Mouse (Mus musculus) fat pad, adult 2 months (tissue): ENCODE results near the gene Dst.

Experiments
- DNase-seq: peaks from one replicate; pipeline ENCODE4 v3.0.0-alpha.2; 2011; ENCODE audit warnings: low read depth, low spot score; ENCODE audit errors: extremely low read depth

Dst gene

DNA sequence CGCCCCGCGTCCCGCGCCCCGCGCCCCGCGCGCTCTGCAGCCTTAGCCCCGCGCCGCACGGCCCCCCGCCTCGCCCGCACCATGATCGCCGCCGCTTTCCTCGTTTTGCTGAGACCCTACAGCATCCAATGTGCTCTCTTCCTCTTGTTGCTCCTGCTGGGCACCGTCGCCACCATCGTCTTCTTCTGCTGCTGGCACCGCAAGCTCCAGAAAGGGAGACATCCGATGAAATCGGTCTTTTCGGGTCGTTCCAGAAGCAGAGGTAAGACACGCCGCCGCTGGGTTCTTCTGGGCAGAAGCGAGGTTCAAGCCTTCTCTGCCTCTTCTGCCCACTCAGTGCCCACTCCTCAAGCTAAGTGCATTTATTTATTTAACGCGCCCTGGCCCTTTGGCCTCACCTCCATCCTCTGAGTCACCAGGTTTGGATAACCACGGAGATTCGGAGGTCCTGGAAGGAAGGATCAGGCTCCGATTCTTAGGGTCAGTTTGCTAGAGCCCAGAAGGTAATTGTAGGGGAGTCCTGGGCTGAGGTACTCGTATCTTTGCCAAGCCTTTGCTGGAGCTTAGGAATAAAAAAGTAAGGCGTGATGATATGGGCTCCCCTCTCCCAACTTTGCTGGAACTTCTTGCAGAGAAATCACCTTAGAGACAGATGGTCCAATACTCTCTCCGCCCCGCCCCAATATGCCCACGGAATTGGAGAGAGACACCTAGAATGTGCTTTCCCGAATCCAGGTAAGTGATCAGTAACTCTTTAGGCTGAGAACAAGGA is at the start of gene Dst:
Gene Dst (plus strand): TSS at position 35 of the 772 bp plus-strand sequence.
- no peak for DNase-seq

DNA sequence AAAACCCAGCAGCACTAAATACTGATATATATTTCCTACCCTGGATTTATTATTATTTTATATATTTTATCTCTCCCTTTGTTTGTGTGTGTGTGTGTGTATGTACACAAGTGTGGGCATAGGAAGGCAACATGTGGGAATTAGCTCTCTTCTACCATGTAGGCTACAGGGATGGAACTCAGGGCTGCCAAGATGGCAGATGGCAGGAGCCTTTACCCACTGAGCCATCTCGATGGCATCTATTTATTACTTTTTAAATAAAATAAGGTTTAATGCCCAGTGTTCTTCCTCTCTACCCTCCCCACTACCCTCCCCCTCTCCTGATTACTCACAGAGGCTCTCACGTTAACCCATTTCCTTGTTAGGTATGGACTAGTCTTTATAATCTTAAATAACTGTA is 39.0 kb upstream of the Dst start:
- no peak for DNase-seq

DNA sequence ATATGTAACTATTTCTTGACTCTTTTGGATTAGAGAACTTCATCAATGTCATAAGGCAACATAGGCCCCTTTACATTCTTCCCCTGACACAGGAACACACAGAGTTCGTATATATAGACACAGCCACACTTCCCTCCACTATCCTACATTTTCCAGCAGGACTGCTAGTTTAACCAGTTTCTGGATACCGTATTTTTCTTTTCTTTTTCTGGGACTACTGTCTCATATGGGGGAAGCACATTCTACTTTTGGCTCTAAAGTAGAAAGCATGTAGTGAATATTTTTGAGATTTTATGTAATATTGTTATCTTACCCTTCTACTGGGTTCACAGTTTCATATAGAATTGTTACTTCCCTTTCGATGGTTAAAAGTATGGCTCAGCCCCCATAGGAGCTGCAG is 38.6 kb upstream of the Dst start:
- no peak for DNase-seq

DNA sequence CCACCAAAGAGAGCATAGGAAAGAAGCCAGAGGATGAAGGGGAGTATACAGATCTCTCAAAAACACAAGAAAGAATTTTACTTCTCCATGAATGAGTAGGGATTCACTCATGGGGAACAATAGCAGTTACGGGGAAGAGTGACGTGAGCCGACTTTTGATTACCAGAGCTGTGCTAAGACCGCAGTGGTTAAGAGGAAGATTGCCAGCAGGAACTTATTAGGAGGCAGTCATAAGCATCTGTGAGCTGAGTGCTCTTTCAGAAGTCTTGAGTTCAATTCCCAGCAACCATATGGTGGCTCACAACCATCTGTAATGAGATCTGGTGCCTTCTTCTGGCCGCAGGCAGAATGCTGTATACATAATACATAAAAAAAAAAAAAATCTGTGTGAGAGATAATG is 34.5 kb upstream of the Dst start:
- DNase-seq, result no peak

DNA sequence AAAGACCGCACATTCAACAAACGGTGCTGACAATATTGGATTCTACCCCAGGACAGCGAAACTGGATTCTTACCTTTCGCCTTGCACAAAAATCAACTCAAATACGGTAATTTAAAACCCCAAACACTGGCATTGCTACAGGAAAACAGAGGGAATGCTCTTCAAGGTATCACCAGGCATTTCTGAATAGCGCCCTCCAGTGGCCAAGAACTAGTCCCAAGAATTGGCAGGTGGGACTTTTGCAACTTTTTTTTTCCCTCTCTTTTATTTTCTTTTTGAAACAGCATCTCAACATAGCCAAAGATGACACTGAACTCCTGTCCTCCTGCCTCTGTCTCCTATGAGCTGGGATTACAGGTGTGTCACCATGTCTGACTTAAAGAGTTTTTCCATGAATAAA is 32.3 kb upstream of the Dst start:
- no peak for DNase-seq

DNA sequence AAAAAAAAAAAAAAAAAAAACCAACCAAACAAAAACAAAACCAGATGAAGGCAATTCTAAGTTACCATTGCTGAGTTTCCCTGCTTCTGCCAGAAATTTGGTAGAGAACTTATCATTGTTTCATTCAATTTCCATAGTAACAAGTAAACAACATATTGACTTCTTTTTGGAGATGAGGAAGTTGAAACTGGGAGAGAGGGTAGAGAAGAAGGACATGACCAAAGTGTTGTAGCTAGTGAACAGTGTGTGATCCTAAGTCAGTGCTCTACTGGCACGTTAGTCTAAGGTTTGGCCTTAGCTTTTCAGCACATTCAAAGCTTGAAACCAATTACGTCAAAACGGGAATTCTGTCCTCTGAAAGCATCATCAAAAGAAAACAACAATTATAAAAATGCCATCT is 31.6 kb upstream of the Dst start:
- no peak for DNase-seq

DNA sequence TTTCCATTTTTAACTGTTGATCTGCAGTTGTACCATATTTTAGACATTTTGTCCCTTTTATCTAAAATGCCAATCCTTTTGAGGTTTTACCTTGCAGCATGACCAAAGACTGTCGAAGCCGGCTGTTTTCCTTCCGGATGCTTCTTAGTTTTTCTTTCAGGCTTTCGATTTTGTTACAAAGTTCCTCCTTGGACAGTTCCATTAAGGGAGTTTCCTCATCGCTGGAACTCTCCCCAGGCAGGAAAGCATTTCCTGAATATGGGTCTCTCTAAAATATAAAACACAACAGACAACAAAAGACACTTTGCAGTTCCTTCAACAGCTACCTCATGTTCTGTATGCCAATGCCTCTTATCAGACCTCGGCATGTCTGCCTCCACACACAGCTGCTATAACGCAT is 29.9 kb upstream of the Dst start:
- DNase-seq, result no peak

DNA sequence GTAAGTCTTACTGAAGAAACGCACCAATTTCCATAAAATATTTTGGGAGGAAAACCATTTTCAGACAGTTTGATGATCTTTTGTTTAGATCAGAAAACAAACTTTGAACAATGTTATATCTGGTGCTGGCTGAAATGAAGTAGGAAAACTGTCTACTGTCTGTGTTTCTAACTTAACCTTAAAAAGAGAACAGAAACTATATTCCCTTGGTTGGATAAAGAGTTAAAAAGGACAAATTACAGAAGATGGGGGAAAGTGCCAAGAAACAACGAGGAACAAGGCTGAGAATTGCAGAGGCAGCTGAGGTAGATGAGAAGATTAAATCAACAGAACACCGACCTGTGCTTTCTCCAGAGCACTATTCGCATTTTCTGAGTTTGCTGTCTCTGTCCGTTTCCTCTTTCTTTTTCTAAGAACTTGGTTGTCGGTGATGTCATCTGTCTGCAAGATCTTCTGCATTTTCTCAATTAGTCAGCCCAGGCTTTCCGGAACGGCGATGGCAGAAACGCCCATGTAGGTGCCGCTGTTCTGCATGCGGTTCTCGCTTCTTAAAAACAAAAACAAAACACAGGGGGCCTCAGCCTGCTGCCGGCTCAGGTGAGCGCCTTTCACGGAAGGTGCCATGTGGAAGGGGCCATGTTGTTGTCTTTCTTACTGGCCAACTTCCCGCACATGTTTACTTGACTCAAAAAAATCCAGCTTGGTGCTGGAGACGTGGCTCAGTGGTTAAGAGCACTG is 24.8 kb upstream of the Dst start:
- no peak for DNase-seq

DNA sequence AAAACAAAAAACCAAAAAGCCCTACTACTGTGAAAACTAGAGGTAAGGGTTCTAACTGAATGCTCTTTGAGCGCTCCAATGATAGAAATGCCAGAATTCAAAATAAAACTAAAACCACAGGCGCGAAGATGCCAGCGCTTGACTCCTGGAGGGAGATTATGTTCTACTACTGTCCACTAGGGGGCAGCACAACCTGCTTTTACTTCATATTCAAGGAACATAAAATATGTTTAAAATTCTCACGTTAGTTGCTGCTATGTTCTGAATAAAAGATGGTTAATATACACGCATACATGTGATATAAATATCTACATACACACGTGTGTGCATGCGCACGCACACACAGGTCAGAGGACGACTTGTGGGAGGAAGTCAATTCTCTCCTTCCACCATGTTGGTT is 15.2 kb upstream of the Dst start:
- DNase-seq, result no peak

DNA sequence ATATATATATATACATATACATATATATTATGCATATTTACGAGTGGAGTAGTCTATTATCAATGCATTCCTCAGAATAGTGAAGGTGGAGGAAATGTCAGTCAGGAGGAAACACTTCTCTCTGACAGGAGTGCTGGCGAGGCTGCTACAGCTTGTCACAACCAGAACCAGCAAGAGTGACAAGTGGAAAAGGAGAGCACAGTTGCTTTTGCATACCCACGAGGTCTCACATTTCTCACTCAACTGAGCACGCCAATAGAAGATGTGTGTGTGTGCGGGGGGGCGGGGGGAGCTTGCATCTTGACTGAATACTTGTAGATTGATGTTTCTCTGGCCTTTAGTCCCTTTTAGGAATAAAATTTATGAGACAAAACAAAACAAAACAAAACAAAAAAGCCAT is 11.9 kb upstream of the Dst start:
- no peak for DNase-seq

DNA sequence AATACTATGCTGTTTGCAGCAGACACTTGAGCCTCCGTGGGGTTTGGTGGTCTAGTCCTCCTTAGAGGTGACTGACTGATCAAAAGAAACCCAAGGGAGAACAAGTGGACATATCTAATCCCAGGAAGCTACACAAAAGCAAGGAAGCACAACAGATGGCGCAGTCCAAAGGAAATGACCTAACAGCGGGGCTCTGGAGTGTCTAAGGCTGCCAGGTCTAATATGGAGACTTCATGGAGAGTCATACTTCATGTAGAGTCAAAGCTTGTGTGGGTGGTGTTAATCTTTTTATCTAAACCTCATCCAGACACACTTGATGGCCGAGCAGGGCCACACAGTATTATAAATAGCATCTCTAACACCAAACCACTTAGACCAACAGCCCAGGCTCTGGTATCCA is 11.4 kb upstream of the Dst start:
- no peak for DNase-seq

DNA sequence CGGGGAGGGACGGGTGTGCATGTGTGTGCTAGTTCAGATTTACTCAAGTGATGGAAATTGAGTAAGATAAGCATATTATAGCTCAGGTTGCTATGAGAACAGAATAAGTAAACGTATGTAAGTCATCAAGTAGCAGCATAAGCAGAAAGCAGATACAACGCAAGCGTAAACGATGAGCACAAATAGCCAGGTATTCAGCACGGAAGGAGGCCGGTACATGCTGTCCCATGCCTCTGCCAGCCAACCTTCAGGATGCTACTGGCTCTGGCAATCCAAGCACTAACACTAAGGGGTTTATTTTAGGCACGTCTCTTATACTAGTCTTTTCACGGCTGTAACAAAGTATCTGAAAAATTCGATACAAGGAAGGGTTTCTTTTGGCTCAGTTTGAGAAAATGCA is 10.6 kb upstream of the Dst start:
- DNase-seq, result no peak

DNA sequence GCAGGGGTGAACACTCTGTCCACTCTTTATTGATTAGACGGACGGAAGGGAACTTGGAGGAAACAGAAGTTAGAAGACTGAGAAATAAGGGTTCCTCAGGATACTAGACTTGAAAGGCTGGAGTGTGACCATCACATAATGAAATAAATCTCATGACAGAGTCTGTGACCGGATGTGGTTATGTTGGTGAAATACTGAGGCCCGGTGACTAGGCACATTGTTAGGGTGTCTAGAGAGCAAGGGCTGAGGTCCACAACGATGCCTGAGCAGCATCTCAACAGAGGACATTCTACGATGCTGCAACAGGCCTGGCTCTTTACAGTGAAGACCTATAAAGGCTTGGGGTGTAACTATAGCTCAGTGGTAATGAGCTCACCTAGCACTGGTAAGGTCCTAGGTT is 9.7 kb upstream of the Dst start:
- DNase-seq, result no peak

DNA sequence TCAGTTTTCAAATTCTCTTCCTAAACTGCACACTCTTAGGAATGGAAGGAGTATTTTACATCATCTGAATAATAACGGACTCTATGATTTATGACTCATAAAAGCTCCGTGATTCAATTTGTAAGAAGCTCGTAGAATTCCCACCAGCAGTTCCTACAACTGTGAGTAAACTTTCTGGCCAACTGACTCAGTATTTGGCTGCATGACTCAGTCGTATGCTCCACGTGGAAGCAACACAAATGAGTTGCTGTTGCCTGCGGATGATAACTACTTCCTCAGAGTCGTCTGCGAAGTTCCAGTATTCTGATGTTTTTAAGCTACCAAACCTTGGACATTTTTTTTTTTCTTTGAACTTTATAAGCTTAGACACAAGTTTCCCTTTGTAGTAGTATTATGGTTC is 7.8 kb upstream of the Dst start:
- DNase-seq, result no peak

DNA sequence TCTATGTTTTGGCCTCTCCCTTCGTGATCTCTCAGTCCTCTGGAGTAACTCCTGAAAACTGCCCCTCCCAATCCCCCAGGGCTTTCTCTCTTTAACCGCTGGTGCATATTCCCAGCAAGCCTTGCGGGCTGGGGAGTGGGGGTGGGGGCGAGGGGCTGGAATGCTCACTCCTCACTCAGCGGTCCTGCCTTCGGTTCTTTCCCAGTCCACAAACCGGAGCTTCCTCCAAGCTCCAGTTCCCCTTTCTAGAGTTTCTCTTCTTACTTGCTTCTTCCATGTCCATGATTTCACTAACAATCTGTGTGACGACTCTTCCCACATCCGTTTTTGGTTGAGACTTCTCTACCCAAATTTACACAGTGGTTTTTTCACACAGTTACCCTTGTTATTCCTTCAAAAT is 4.4 kb upstream of the Dst start:
- no peak for DNase-seq

DNA sequence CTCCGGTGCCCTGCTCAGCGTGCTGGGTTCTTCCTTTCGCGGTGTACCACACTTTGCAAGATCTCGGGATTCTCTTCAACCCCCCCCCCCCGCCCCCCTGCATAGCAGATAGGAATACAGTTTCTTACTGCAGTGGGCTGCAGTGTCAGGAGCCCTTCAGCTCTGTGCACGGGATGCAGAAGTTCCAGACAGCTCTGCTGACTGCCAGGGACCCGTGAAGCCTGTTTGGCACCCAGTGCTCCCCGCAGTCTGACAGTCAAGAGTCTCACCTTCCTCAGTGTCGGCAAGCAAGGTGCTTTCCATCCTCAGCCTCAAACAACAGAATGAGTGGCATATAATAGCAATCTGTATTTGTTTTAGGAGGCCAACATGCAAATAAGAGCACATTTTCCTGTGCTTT is 1.8 kb upstream of the Dst start:
- DNase-seq, result no peak

DNA sequence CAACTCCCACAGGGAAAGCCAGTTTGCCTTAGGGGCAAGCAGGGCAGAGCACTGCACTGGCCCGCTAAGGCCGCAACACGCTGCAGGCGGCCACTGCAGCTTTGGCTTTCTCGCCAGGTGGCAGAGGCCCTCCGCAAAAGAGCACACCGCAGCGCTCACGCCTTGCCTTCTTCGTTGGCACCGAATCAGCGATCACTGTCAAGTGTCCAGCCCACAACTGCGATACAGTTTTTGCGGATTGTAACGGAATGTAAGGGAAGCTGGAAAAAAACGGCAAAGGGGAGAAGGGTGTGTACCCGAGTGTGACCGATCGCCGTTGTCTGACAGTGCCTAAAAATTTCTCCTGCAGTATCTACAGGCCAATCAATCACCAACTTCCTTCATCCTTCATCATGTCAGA is 1.1 kb upstream of the Dst start:
- DNase-seq, result no peak

DNA sequence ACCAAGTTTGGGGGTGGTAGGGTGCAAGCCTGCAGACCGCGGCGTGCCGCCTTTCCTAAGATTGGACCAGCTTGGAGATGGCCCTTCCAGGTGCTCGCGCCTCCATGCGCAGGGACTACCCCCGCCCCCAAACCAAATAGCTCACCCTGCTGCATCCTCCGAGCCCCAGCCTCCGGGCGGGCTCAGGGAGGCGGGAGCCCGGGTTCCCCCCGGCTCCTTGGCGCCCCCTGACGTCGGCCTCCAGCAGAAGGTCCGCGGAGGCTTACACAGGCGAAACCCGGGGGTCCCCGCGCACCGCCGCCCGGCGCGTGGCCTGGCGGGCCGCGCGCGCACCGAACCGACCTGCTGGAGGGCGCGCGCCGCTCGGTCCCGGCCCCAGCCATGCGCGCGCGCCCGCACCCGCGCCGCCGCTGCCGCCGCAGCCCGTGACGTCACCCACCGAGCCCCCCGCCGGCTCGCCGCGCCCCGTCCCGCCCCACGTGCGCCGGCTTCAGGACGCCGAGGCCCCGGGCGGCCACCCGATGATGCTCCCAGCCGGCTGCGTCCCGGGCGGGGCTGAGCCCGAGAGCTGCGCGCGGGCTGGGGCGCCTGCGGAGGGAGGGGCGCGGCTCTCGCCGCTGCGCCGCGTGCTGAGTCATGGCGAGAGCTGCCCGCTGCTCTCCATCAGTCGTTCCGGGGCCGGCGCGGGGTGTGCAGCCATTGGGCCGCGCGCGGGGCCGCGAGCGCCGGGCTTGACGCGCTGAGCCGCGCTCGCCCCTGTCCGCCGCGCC is 419 bp upstream of the Dst start, which contains the start of gene Bend6:
Gene Bend6 (minus strand): TSS at position 396 of the 770 bp plus-strand sequence.
- DNase-seq, result no peak

DNA sequence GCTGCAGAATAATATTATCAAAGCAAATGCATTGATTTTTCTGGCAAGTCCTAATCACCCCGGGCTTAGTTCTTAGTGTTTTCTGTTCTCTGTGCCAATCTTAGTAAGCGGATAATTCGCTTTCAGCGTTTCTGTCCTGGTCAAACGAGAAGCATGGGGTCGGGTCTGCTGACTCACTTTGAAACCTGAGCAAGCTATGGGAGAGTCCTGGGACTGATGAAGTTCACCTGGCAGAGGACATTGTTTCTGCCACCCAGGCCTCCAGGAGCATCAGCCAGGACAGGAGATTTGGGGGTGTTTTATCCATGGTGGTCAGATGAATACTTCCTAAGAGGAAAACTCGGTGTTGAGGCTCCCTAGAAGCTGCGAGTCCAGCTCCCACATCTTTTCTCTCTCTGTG is 3.6 kb downstream of the Dst start:
- DNase-seq, result no peak

DNA sequence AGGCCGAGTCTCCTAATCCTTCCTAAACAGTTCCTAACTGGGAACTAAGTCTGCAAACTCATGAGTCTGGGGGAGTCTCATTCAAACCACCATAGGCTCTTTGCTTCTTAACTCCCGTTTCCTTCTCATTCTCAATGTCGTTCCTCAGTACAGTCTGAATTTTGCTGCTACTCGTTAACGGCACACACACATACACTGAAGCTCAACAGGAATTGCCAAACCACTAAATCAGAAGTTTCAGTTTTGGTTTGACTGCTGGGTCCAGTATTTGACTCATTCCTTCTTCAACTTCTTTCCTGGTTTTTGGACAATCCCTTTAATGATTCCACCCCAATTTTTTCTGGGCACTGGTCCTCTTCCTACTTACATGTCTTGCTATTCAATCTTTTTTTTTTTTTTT is 8.5 kb downstream of the Dst start:
- no peak for DNase-seq

DNA sequence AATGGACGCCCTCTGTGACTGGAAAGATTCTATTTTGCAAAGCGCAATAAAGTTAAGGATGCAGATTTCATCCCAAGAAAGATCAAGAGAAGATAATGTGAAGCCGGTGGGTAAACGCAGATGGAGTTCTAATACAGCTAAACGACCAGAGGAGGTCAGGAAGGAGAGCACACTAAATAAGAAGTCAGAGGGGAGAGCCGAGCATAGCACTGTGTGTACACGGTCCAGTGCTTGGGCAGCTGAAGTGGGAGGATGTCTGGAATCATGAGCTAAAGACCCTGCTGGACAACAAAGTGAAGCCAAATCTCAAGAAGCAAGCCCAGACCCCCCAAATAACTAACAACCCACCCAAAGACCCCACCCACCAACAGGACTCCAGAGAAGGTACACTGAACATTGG is 14.9 kb downstream of the Dst start:
- DNase-seq, result no peak

DNA sequence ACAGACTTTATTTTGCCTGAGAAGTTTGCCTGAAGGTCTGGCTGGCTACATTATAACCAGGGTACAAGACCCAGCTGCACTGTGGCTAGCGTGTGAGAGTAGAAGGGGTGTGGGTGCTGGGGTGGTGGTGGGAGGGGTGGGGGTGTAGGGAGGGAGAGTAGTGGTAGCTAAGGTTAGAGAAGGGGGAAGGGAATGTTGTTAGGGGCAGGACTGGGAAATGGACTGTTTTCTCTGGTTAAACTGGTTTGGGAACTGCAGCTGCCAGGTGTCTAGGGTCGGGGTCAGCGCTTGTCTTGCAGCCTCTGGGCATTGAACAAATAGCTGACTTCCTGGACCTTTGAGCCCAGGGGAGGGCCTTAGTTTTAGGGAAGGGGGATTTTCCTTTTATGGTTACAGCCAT is 17.3 kb downstream of the Dst start:
- DNase-seq, result no peak
